Mouse (Mus musculus) frontal cortex, adult (tissue): ENCODE results near the gene Rlf.

ENCODE experiments used
- ATAC-seq: cut with Nextera tagmentation; 2 replicates; pipeline ENCODE4 v1.9.2; 2017; ENCODE audit warnings: mild to moderate bottlenecking, moderate library complexity, mixed read lengths; ENCODE audit not compliant: low TSS enrichment

Rlf gene

GRCm38 (mm10) chr4:121214793-121215304, at the start of gene Rlf:
TSS of gene Rlf (minus strand) at chr4:121215084.
- peak; percentile 98 for ATAC-seq

DNA sequence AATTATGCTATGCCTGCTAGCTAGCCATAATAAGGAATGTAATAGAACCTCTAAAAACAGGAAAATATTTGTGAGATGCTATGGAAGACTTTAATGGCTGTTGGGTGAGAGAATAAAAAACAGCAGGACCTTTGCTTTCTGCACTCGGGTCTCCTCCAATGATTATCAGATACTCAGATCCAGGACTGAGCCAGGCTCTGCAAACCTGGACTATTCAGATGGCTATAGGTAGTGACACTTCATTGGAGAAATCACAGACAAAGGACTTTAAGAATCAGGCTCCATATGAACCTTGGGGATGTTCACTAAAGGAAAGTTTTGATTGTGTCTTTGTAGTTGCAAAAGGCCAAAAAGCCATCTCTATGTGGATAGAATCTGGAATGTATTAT, 26.7 kb upstream of the Rlf start:
- ATAC-seq, result no peak

- ATAC-seq, result peak; percentile 47; the same call in 1 of the 2 replicates
Measured at GRCm38 (mm10) chr4:121240637-121241611, 26.0 kb upstream of the Rlf start.

GRCm38 (mm10) chr4:121239878-121240277, 25.0 kb upstream of the Rlf start:
- ATAC-seq, result no peak

GRCm38 (mm10) chr4:121231772-121232414, 17.0 kb upstream of the Rlf start:
- ATAC-seq, result peak; percentile 61; the same call in 1 of the 2 replicates

DNA sequence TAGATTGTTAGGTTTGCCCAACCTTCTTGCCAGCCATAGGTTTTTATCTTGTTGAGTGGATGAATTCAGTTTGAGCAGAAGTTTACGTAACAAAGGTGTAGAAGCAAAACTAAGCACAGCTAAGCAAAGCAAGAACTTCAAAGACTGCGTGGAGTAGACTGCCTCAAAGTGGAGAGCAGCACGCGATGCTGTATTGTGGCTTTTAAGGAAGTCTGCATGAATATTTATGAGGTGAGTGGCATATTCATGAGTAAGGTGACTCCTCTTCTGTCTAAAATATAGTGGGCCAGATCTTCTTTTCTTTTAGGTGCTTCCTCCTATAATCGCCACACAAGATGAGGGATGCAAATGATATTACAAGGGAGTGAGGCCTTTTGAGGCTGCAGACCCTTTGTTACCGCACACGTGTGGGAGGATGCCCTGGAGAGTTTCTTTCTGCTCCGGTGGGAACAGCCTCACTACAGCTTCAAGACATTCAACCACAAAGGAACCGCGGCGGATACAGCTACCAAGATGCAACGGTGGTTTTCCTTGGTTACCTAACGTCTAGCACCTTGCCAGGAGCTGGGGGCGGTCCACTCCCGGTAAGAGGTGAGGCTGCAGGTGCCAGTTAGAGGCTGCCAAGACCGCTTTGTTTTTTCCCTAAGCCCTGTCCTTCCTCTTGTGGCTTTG, 16.2 kb upstream of the Rlf start:
- peak; percentile 95 for ATAC-seq

GRCm38 (mm10) chr4:121227072-121227471, 12.2 kb upstream of the Rlf start:
- peak; percentile 80 for ATAC-seq

DNA sequence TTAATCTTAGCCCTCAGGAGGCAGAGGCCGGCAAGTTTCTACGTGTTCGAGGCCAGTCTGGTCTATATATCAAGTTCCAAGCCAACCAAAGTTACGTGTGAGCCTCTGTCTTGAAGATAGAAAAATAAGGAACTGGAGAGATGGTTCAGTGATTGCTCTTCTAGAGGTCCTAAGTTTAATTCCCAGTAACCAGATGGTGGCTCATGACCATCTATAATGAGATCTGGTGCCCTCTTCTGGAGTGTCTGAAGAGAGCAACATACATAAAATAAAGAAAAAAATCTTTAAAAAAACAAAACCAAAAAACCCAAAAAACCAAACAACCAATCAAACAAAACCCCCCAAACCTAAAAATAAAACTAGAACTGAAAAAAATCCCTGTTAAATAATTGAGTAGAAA, 10.3 kb upstream of the Rlf start:
- no peak for ATAC-seq

DNA sequence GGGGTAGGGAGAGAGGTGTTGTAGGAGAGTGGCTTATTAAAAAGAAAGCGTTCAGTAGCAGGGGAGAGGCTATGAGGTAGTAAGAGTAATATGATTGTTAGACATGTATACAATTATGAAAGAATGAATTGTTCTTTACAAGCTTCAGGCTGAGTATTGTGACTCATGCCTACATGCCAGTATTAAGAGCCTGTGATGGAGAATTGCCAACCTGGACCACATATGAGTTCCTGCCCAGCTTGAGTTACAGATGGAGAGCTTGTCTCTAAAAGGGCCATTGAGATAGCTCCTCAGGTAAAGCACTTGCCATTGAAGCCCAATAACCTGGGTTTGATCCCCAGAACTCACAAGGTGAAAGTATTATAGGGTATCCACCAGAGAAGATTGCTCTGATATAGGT, 8.3 kb upstream of the Rlf start:
- ATAC-seq, result no peak

GRCm38 (mm10) chr4:121216216-121216615, 1.3 kb upstream of the Rlf start:
- no peak for ATAC-seq

DNA sequence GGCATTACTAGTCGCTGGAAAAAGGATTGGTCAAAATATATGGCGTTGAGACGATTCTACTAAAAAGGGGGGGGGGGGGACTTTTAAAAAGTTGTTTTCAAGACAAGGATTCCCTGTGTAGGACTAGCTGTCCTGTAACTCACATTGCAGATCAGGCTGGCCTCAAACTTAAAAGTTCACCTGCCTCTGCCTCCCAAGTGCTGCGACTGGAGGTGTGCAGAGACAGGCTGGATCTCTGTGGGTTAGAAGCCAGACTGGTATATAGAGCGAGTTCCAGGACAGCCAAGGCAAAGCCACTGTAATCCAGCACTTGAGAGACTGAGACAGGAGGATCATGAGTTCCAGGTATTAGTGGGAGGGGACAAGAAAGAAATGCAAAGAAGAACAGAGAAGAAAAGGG, 605 bp upstream of the Rlf start:
- ATAC-seq, result no peak

DNA sequence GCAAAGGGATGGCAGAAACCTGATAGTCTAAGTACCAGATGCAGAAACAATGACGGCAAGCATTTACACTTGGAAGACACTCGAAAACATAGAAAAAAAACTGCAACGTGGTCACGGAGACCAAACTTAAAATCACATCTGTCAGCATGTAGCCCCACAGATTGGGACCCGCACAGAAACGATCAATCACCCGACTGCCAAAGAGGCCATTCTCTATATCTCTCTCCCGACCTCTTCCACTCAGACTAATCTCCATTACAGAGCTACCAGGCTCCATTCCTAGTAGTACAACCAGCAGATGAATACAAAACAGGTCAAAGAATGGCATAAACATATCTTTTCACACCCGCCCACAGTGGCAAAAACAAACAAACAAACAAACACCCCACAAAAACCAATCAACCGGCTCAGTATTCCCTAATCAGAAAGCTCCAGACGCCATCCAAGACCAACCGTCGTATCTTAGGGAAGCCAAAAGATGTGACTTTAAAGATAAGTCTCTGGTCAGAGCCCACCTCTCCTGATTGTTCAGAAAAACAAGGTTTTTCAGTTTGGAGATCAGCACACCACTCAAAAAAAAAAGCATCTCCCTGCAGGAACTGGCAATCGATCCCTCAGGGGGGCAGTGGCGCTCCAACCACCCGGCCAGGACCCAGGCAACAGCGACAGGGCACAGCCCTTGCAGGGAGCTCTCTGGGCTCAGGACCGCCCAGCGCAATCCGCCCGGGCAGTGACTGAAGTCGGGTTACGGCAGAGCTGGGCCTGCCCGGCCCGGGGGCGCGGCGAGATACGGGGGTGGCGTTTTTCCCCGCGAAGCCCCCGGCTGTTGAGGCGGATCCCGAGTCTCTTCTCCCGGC, 720 bp downstream of the Rlf start:
- ATAC-seq, result peak; percentile 69

- no peak for ATAC-seq
Measured at GRCm38 (mm10) chr4:121208911-121209310, 6.0 kb downstream of the Rlf start.

DNA sequence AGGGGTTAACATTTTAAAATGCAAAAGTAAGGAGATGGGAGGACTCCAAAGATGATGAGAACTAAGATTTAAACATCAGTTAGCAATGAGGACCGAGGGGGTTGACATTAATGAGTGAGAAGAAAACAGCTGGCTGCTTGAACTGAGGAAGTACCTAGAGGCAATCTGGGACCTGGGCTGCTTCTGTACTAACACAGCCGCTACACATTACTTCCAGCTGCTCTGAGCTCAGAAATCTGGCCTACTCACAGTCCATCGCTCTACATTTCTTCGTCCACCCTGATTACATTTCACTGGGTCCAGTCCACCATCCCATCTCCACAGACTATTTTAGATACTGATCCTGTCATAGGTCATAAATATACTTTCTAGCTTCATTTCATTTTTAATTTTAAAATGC, 17.0 kb downstream of the Rlf start:
- no peak for ATAC-seq

DNA sequence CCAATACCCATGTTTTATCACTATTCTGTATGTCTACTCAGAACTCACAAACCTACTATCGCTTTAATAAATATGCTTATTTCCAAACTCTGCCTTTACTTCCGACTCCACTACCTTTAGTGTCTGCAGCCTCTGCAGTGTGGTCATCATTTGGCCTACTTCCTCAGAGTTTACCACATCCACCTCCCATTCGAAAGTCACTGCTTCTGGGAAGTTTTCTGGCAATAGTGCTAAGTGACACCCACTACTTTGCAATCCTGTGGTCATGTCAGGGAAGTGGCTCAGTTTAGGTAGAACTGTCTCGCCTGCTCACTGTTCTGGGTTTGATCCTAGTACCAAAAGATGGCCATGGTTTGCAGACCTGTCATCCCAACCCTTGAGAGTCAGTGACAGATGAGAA, 17.9 kb downstream of the Rlf start:
- ATAC-seq, result no peak; the same call in 1 of the 2 replicates

DNA sequence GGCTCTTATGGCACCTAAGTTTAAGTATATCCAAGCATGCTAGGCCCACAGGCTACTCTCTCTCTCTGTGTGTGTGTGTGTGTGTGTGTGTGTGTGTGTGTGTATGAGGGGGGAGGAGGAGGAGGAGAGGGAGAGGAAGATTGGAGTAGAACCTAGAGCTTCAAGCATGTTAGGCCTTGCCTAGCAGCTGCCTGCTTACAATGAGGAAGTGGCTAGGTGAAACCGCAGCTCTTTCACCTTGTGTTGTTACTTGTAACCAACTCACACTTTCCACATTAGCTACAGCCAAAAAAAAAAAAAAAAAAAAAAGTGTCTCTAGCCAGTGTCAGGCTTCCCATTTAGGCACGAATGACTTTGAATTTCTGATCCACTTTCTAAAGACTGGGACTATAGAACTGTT, 18.7 kb downstream of the Rlf start:
- no peak for ATAC-seq

DNA sequence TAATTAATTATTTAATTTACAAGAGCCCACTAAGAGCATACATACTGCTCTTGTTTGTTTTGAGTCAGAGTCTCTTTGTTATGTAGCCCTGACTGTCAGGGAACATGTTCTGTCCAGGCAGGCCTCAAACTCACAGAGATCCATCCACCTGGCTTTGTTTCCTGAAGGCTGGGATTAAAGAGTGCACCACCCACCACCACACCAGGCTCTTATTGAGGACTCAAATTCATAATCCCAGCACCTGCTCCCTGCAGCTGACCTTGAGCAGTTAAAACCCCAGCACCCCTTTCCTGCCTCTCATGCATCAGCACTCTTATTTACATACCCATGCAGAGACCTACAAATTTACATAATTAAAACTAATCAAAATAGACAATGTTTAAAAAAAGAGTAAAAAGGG, 20.1 kb downstream of the Rlf start:
- no peak for ATAC-seq

GRCm38 (mm10) chr4:121192306-121192705, 22.6 kb downstream of the Rlf start:
- no peak for ATAC-seq

- no peak for ATAC-seq
Measured at GRCm38 (mm10) chr4:121189341-121189740, 25.5 kb downstream of the Rlf start.

GRCm38 (mm10) chr4:121179669-121180068, 35.2 kb downstream of the Rlf start:
- no peak for ATAC-seq

DNA sequence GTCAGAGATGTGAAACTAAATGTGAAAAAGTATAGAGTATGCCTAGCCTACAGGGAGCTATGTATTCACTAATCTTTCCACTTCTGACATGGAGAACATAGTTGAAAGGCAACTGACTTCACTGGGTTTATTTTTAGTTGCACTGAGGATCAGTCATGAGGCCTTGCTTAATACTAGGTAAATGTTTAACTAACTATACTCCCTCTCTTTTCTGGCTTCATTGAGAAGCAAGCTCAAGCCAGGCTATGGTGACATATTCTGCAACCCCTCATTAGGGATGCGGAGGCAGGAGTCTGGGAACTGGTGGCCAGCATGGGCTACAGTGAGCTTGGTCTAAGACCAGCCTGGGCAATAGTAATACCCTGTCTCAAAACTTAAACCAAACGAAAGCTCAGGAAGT, 47.2 kb downstream of the Rlf start:
- no peak for ATAC-seq
